Mouse (Mus musculus): ENCODE measurements around the gene Grm8. TPM values are rescaled to one million over a fixed set of nuclear protein-coding genes. Genes with fewer than 3 reads are reported as not detected.

Grm8 gene
- total and polyA plus RNA-seq, 3 experiments = not detected

- Histone ChIP-seq H3K4me3 (no peak overlapping the region), H3K27ac (no peak overlapping the region), H3K9ac (ENCODE audit: low read depth, low read length) (no peak overlapping the region), H3K27me3 (ENCODE audit: control insufficient read depth, insufficient read depth, low read length) (no peaks in the 10 kb centered on the region), H3K79me2 (replicated peaks; ENCODE audit: control insufficient read depth, insufficient read depth, low read length) (no peaks in the 10 kb centered on the region), H3K4me1 (ENCODE audit: control insufficient read depth, insufficient read depth, low read length) (no peaks in the 10 kb centered on the region), H3K36me3 (ENCODE audit: control insufficient read depth, insufficient read depth, low read length) (no peaks in the 10 kb centered on the region)
- TF ChIP-seq POLR2A (IDR thresholded peaks at IDR 0.05; ENCODE audit: insufficient read depth, low read depth, low read length) = no peak
- no peak for TF ChIP-seq EP300 (IDR thresholded peaks at IDR 0.05; ENCODE audit: insufficient read depth, low read depth, low read length)
- no peak for TF ChIP-seq CTCF (IDR thresholded peaks at IDR 0.05)
- DNase-seq = no peak
- intact Hi-C loops (cut with DNase I) = no loop called here
- WGBS = 76% methylated on average over 6 of the region's 6 CpGs
Observed at GRCm38 (mm10) chr6:27762061-27762460, 372.9 kb downstream of the Grm8 start.

- Histone ChIP-seq H3K27ac (no peak overlapping the region), H3K79me2 (replicated peaks; ENCODE audit: control insufficient read depth, insufficient read depth, low read length) (no peaks in the 10 kb centered on the region), H3K36me3 (ENCODE audit: control insufficient read depth, insufficient read depth, low read length) (no peaks in the 10 kb centered on the region), H3K4me1 (ENCODE audit: control insufficient read depth, insufficient read depth, low read length) (no peaks in the 10 kb centered on the region), H3K27me3 (ENCODE audit: control insufficient read depth, insufficient read depth, low read length) (no peaks in the 10 kb centered on the region), H3K9ac (ENCODE audit: low read depth, low read length) (no peak overlapping the region), H3K4me3 (no peak overlapping the region)
- TF ChIP-seq CTCF (IDR thresholded peaks at IDR 0.05) (no peak), POLR2A (IDR thresholded peaks at IDR 0.05; ENCODE audit: insufficient read depth, low read depth, low read length) (no peak), EP300 (IDR thresholded peaks at IDR 0.05; ENCODE audit: insufficient read depth, low read depth, low read length) (no peak)
- WGBS = 90% methylated on average over 2 of the region's 2 CpGs
- intact Hi-C loops (cut with DNase I) = no loop called here
- no peak for DNase-seq
Observed at GRCm38 (mm10) chr6:27753290-27753829, 381.6 kb downstream of the Grm8 start.

- H3K4me3 ChIP-seq = no peak overlapping the region
- H3K79me2 ChIP-seq (replicated peaks; ENCODE audit: control insufficient read depth, insufficient read depth, low read length) = no peaks in the 10 kb centered on the region
- no peak overlapping the region for H3K9ac ChIP-seq (ENCODE audit: low read depth, low read length)
- WGBS = 71% methylated on average over 4 of the region's 4 CpGs
- TF ChIP-seq POLR2A (IDR thresholded peaks at IDR 0.05; ENCODE audit: insufficient read depth, low read depth, low read length) (no peak), EP300 (IDR thresholded peaks at IDR 0.05; ENCODE audit: insufficient read depth, low read depth, low read length) (no peak), CTCF (IDR thresholded peaks at IDR 0.05) (no peak)
- H3K36me3 ChIP-seq (ENCODE audit: control insufficient read depth, insufficient read depth, low read length) = no peaks in the 10 kb centered on the region
- intact Hi-C loops (cut with DNase I) = no loop called here
- H3K27me3 ChIP-seq (ENCODE audit: control insufficient read depth, insufficient read depth, low read length) = no peaks in the 10 kb centered on the region
- no peak overlapping the region for H3K27ac ChIP-seq
- DNase-seq = no peak
- no peaks in the 10 kb centered on the region for H3K4me1 ChIP-seq (ENCODE audit: control insufficient read depth, insufficient read depth, low read length)
Observed at GRCm38 (mm10) chr6:27746493-27746892, 388.5 kb downstream of the Grm8 start.

- H3K36me3 ChIP-seq (ENCODE audit: control insufficient read depth, insufficient read depth, low read length) = no peaks in the 10 kb centered on the region
- no peaks in the 10 kb centered on the region for H3K79me2 ChIP-seq (replicated peaks; ENCODE audit: control insufficient read depth, insufficient read depth, low read length)
- no peak for TF ChIP-seq CTCF (IDR thresholded peaks at IDR 0.05)
- no peak for TF ChIP-seq EP300 (IDR thresholded peaks at IDR 0.05; ENCODE audit: insufficient read depth, low read depth, low read length)
- H3K4me1 ChIP-seq (ENCODE audit: control insufficient read depth, insufficient read depth, low read length) = no peaks in the 10 kb centered on the region
- WGBS = 30% methylated on average over 5 of the region's 5 CpGs
- no peak for DNase-seq
- intact Hi-C loops (cut with DNase I) = no loop called here
- H3K27me3 ChIP-seq (ENCODE audit: control insufficient read depth, insufficient read depth, low read length) = no peaks in the 10 kb centered on the region
- no peak overlapping the region for H3K27ac ChIP-seq
- H3K4me3 ChIP-seq = no peak overlapping the region
- no peak overlapping the region for H3K9ac ChIP-seq (ENCODE audit: low read depth, low read length)
Observed at GRCm38 (mm10) chr6:27745693-27746451, 389.1 kb downstream of the Grm8 start.

- no peak for DNase-seq
- H3K9ac ChIP-seq (ENCODE audit: low read depth, low read length) = no peak overlapping the region
- no peaks in the 10 kb centered on the region for H3K36me3 ChIP-seq (ENCODE audit: control insufficient read depth, insufficient read depth, low read length)
- WGBS = 72% methylated on average over 3 of the region's 3 CpGs
- no peaks in the 10 kb centered on the region for H3K27me3 ChIP-seq (ENCODE audit: control insufficient read depth, insufficient read depth, low read length)
- H3K27ac ChIP-seq = no peak overlapping the region
- no peaks in the 10 kb centered on the region for H3K4me1 ChIP-seq (ENCODE audit: control insufficient read depth, insufficient read depth, low read length)
- no peaks in the 10 kb centered on the region for H3K79me2 ChIP-seq (replicated peaks; ENCODE audit: control insufficient read depth, insufficient read depth, low read length)
- no peak for TF ChIP-seq EP300 (IDR thresholded peaks at IDR 0.05; ENCODE audit: insufficient read depth, low read depth, low read length)
- no peak for TF ChIP-seq POLR2A (IDR thresholded peaks at IDR 0.05; ENCODE audit: insufficient read depth, low read depth, low read length)
- no peak for TF ChIP-seq CTCF (IDR thresholded peaks at IDR 0.05)
- no peak overlapping the region for H3K4me3 ChIP-seq
- intact Hi-C loops (cut with DNase I) = no loop called here
Observed at GRCm38 (mm10) chr6:27689382-27689781, 445.6 kb downstream of the Grm8 start.

- no peaks in the 10 kb centered on the region for H3K4me1 ChIP-seq (ENCODE audit: control insufficient read depth, insufficient read depth, low read length)
- DNase-seq = no peak
- no peaks in the 10 kb centered on the region for H3K27me3 ChIP-seq (ENCODE audit: control insufficient read depth, insufficient read depth, low read length)
- no peak overlapping the region for H3K4me3 ChIP-seq
- H3K79me2 ChIP-seq (replicated peaks; ENCODE audit: control insufficient read depth, insufficient read depth, low read length) = no peaks in the 10 kb centered on the region
- intact Hi-C loops (cut with DNase I) = no loop called here
- H3K27ac ChIP-seq = no peak overlapping the region
- no peak overlapping the region for H3K9ac ChIP-seq (ENCODE audit: low read depth, low read length)
- WGBS = 44% methylated on average over 6 of the region's 6 CpGs
- no peaks in the 10 kb centered on the region for H3K36me3 ChIP-seq (ENCODE audit: control insufficient read depth, insufficient read depth, low read length)
- no peak for TF ChIP-seq CTCF (IDR thresholded peaks at IDR 0.05)
Observed at GRCm38 (mm10) chr6:27661747-27662435, 473.1 kb downstream of the Grm8 start.

Measured in heart, adult 2 months (tissue).